Mouse (Mus musculus) liver, embryonic 12.5 days (tissue): Measurements from ENCODE around the gene Rnf183. TPM values are rescaled to one million over a fixed set of nuclear protein-coding genes. Genes with fewer than 3 reads are reported as not detected.

Source experiments
- ATAC-seq: fragments of 200-750 bp; cut with Nextera tagmentation; 2 replicates; pipeline ENCODE4 v1.8.0; 2017; ENCODE audit warnings: moderate number of reproducible peaks, mild to moderate bottlenecking, moderate library complexity
- H3K27ac ChIP-seq: fragments of 300-500 bp; sonication (generic); 2 replicates; pipeline ENCODE4 v1.5.1; 2016; ENCODE audit warnings: mild to moderate bottlenecking
- H3K27me3 ChIP-seq: fragments of 300-500 bp; sonication (generic); replicated peaks from 2 replicates; pipeline ENCODE4 v1.6.1; 2016; ENCODE audit warnings: mild to moderate bottlenecking, moderate library complexity
- H3K36me3 ChIP-seq: fragments of 300-500 bp; sonication (generic); 2 replicates; pipeline ENCODE4 v1.6.1; 2016; ENCODE audit warnings: mild to moderate bottlenecking, moderate library complexity
- H3K4me1 ChIP-seq: fragments of 300-500 bp; sonication (generic); 2 replicates; pipeline ENCODE4 v1.6.1; 2016
- H3K4me2 ChIP-seq: fragments of 300-500 bp; sonication (generic); 2 replicates; pipeline ENCODE4 v1.6.1; 2016; ENCODE audit warnings: mild to moderate bottlenecking, moderate library complexity
- H3K4me3 ChIP-seq: fragments of 300-500 bp; sonication (generic); 2 replicates; pipeline ENCODE4 v1.5.1; 2016; ENCODE audit warnings: mild to moderate bottlenecking, moderate library complexity
- H3K9ac ChIP-seq: fragments of 300-500 bp; sonication (generic); 2 replicates; pipeline ENCODE4 v1.6.1; 2016; ENCODE audit warnings: mild to moderate bottlenecking, moderate library complexity
- H3K9me3 ChIP-seq: fragments of 300-500 bp; sonication (generic); replicated peaks from 2 replicates; pipeline ENCODE4 v1.6.1; 2016; ENCODE audit warnings: mild to moderate bottlenecking, moderate library complexity
- WGBS: fragments of 180-500 bp; shearing (Covaris S2); methylation state at CpG from one replicate; pipeline ENCODE4 v1.1.7; 2016; ENCODE audit not compliant: insufficient replicate concordance; 5-methylcytosine and 5-hydroxymethylcytosine counted together
- polyA plus RNA-seq: library from polyadenylated mRNA; unstranded; fragments of >200 nt; fragmentation: Nextera tagmentation; extraction: Ambion mirVana; gene quantifications from 2 replicates; pipeline ENCODE4 v1.2.1, GENCODE M21; 2016

Gene Rnf183
- polyA plus RNA-seq, 1 experiment from 2014 or later: not detected

DNA sequence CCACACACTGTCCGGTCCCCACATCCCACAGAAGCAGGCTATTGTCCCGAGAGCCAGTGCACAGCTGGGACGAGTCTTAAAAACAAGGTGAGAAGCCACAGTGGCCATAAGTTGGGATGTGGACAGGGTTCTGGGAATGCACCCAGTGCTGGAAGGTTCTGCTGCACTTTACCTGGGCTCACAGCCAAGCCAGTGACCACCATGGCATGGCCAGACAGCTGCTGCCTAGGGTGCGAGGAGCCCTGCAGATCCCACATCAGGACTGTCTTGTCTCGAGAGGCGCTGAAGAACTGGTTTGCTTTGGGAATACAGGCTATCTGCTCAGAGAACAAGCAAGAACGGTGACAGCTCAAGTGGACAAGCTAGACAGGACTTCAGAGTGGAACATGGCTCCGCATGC lies 25.3 kb upstream of the Rnf183 start:
- H3K4me1 ChIP-seq: no peaks in the 10 kb centered on the region
- H3K9ac ChIP-seq: no peak overlapping the region
- H3K9me3 ChIP-seq: no peaks in the 10 kb centered on the region
- WGBS: 81% methylated on average over 8 of the region's 8 CpGs
- no peaks in the 10 kb centered on the region for H3K27me3 ChIP-seq
- no peak for ATAC-seq
- no peak overlapping the region for H3K27ac ChIP-seq
- no peak overlapping the region for H3K4me2 ChIP-seq
- H3K36me3 ChIP-seq: peaks cover 4% of the 10 kb centered on the region; the same call in 1 of the 2 replicates
- H3K4me3 ChIP-seq: no peak overlapping the region

DNA sequence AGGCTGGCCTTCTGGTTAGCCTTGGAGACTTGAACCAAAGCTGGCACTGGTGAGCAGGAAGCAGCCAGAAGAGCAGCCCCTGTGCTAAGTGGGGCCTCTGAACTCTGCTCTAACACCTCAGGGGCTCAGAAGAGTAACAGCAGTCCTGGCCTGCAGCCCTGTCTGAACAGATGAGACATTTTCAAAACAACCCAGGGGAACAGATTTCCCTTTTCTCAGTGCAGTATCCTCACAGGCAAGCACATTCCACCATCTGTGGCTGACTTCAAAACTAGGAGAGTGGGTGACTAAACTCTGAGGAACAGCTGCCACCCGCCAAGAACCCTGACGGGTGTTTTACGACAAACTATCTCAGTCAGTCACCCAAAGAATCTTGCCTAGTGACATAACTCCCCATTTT lies 24.0 kb upstream of the Rnf183 start:
- Histone ChIP-seq H3K27ac (no peak overlapping the region), H3K27me3 (no peaks in the 10 kb centered on the region)
- 77% methylated on average over 3 of the region's 3 CpGs for WGBS

DNA sequence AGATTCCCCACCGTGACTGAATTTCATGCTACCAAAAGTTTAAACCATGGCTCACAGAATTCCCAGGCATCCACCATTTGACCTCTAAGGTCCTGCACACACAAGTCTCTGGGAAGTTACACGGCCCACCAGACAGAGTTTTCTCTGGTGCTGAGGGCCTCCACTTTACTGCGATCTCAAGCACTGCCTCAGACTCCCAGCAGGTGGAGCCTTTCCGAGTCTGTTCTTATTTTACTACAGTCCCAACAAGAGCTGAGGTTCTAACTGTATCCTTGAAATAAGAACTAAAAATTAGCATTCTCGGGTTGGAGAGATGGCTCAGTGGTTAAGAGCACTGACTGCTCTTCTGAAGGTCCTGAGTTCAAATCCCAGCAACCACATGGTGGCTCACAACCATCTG lies 19.9 kb upstream of the Rnf183 start:
- no peaks in the 10 kb centered on the region for H3K27me3 ChIP-seq
- H3K27ac ChIP-seq: no peak overlapping the region
- WGBS: 48% methylated on average over 5 of the region's 5 CpGs
- no peak for ATAC-seq
- no peak overlapping the region for H3K4me3 ChIP-seq
- no peaks in the 10 kb centered on the region for H3K9me3 ChIP-seq
- no peaks in the 10 kb centered on the region for H3K36me3 ChIP-seq
- H3K4me1 ChIP-seq: no peaks in the 10 kb centered on the region
- no peak overlapping the region for H3K4me2 ChIP-seq
- no peak overlapping the region for H3K9ac ChIP-seq

More for the DNA sequence above, 24.0 kb upstream of the Rnf183 start:
- Histone ChIP-seq H3K9ac (no peak overlapping the region), H3K4me1 (no peaks in the 10 kb centered on the region), H3K4me3 (no peak overlapping the region), H3K9me3 (no peaks in the 10 kb centered on the region), H3K4me2 (no peak overlapping the region), H3K36me3 (peaks cover 4% of the 10 kb centered on the region; the same call in 1 of the 2 replicates)
- no peak for ATAC-seq

DNA sequence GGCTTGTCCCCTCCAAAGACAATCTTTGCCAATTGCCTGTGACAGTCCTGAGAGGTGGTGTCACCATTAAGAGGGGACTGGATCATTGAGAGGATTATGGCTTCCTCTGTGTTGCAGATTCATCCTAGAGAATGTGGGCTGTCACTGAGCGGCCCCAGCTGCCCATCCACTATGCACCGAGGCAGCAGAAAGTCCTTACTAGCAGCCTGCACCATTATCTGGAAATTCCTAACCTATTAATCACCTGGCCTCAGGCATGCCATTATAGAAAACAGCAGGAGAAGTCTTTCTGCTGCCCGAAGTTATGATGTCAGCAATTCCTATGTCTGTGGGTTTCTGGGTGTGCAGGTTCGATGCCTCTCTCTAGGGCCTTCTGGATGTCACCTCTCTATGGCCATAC lies 5.9 kb upstream of the Rnf183 start:
- Histone ChIP-seq H3K27ac (no peak overlapping the region), H3K9me3 (no peaks in the 10 kb centered on the region), H3K36me3 (no peaks in the 10 kb centered on the region), H3K27me3 (no peaks in the 10 kb centered on the region), H3K4me2 (no peak overlapping the region), H3K4me1 (no peaks in the 10 kb centered on the region), H3K4me3 (no peak overlapping the region), H3K9ac (no peak overlapping the region)
- 69% methylated on average over 4 of the region's 4 CpGs for WGBS
- no peak for ATAC-seq

DNA sequence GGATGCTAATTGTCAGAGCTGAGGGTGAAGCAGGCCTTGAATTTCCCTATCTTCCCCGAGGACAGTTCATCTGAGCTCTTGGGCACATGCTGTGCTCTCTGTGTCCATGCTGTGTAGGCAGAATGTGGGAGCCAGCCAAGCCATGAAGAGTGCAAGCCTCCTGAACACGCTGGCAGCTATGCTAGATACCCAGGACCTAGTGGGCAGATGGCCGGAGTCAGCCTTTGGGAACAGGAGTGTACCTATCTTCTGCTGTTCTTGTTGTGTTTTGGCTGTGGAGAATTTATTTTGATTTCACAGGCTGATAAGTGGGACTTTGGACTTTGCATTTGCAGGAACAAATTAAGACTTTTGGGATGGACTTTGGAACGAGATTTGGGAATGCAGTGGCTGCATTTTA lies 5.5 kb upstream of the Rnf183 start:
- Histone ChIP-seq H3K27me3 (no peaks in the 10 kb centered on the region), H3K27ac (no peak overlapping the region), H3K36me3 (no peaks in the 10 kb centered on the region), H3K4me2 (no peak overlapping the region), H3K9me3 (no peaks in the 10 kb centered on the region), H3K9ac (no peak overlapping the region), H3K4me1 (no peaks in the 10 kb centered on the region), H3K4me3 (no peak overlapping the region)
- 55% methylated on average over 4 of the region's 4 CpGs for WGBS
- ATAC-seq: no peak

DNA sequence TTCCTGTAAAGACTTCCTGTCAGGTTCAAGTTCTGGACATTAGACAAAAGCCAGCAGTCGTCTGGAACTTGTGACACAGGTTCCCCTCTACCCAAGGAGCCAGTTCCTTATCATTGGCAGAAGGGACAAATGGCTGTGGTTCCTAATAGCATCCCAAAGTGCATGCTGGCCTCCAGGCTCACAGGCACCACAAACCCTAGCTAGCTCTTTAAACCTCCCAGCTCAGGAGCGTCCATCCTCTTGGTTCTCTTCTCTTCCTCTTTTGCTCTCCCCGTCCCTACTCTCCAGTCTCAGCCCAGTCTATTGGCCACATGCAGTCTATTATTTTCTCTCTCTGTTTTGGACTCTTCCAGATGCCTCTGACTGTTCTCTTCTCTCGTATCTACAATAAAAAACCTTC lies 4.7 kb upstream of the Rnf183 start:
- H3K27me3 ChIP-seq: no peaks in the 10 kb centered on the region
- no peak overlapping the region for H3K4me2 ChIP-seq
- no peaks in the 10 kb centered on the region for H3K4me1 ChIP-seq
- H3K36me3 ChIP-seq: no peaks in the 10 kb centered on the region
- no peak overlapping the region for H3K9ac ChIP-seq
- ATAC-seq: no peak
- H3K9me3 ChIP-seq: no peaks in the 10 kb centered on the region
- H3K4me3 ChIP-seq: no peak overlapping the region
- no peak overlapping the region for H3K27ac ChIP-seq
- 25% methylated on average over 4 of the region's 4 CpGs for WGBS

DNA sequence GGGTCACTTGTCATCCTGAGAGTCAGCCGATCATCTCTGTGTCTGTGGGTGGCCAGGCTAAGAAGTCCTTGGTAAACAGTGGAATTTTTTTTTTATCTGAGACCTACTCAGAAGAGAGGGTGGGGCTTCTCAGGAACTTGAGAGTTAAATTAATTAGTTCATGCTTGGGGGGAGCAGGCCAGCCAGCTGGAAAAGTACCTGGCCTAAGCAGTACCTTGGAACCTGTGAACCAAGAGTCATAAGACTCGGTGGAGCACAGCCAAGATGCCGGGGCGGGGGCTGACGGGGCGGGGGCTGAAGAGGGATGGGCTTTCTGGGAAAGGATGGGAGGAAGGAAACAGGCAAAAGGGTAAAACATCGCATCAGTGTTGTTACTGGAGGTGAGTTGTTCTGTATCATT lies 2.8 kb upstream of the Rnf183 start:
- no peaks in the 10 kb centered on the region for H3K36me3 ChIP-seq
- ATAC-seq: no peak

DNA sequence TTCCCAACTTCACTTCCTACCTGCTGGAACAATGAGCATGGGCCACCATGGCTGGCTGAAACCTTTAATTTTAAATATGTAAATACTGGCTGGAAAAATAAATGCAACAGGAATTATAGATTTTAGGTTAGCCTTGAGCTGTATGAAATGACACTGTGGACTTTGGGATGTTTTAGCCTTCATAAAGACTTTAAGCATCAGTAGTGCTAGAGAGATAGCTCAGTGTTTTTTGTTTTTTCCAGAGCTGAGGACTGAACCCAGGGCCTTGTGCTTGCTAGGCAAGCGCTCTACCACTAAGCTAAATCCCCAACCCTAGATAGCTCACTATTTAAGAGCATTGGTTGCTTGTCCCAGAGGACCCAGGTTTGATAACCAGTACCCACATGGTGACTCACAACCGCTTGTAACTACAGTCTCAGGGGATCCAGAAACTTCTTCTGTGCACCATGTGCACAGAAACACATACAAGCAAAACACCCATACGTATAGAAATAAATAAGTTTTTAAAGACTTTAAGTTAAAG lies 2.3 kb upstream of the Rnf183 start:
- no peaks in the 10 kb centered on the region for H3K36me3 ChIP-seq
- H3K4me1 ChIP-seq: peaks cover 3% of the 10 kb centered on the region
- H3K4me2 ChIP-seq: no peak overlapping the region
- H3K9me3 ChIP-seq: no peaks in the 10 kb centered on the region
- no peak overlapping the region for H3K4me3 ChIP-seq
- no peak overlapping the region for H3K27ac ChIP-seq
- no peaks in the 10 kb centered on the region for H3K27me3 ChIP-seq
- H3K9ac ChIP-seq: no peak overlapping the region
- ATAC-seq: no peak
- 66% methylated on average over 3 of the region's 3 CpGs for WGBS

More for the DNA sequence above, 2.8 kb upstream of the Rnf183 start:
- H3K27me3 ChIP-seq: no peaks in the 10 kb centered on the region
- H3K9ac ChIP-seq: no peak overlapping the region
- H3K4me2 ChIP-seq: no peak overlapping the region
- no peaks in the 10 kb centered on the region for H3K9me3 ChIP-seq
- 71% methylated on average over 7 of the region's 7 CpGs for WGBS
- no peak overlapping the region for H3K27ac ChIP-seq
- H3K4me1 ChIP-seq: no peaks in the 10 kb centered on the region
- no peak overlapping the region for H3K4me3 ChIP-seq

DNA sequence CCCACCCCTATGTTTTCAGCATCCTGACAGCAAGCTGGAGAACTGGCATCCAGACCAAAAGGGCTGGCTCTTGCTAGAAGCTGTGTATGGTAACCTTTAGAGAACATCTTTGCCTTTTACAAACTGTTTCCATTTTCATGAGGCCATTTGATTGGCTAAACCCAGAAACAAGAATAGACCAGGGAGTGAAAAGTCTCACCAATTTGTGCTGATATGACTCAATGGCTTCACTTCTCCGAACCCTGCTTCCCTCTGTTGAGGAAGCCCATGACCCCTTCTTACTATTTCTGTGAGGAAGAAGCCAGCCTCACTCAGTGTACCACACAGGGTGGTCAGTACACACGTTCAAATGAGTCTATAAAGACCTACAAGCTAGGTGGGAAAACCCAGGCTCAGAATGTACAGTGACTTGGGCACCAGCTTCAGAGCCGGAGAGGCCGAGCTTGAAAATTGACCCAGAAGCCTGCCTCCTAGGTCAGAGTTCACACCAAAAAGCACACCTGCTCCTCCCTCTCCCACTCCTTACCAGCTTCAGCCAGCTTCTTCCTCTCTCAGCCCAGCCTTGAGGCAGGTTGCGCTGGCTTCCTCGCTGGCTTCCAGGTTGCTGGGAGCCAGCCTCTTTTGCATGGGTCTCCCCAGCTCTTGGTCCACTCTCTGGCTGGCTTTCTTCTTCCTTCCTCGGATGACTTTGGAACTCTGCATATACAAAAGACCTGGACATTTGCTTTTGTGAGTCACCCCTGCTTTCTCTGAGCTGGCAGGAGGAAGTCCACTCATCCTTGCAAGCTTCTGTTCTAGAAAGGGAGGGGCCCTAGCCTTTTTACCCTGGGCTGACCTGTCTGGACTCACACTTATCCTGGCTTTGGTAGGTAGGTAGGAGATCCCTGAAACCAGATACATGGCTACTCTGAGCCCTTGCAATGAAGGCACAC lies 847 bp downstream of the Rnf183 start:
- Histone ChIP-seq H3K4me1 (peaks cover 21% of the 10 kb centered on the region), H3K9me3 (no peaks in the 10 kb centered on the region), H3K9ac (no peak overlapping the region), H3K36me3 (no peaks in the 10 kb centered on the region), H3K27me3 (no peaks in the 10 kb centered on the region), H3K4me3 (no peak overlapping the region), H3K4me2 (no peak overlapping the region), H3K27ac (no peak overlapping the region)
- no peak for ATAC-seq
- WGBS: 69% methylated on average over 7 of the region's 7 CpGs

DNA sequence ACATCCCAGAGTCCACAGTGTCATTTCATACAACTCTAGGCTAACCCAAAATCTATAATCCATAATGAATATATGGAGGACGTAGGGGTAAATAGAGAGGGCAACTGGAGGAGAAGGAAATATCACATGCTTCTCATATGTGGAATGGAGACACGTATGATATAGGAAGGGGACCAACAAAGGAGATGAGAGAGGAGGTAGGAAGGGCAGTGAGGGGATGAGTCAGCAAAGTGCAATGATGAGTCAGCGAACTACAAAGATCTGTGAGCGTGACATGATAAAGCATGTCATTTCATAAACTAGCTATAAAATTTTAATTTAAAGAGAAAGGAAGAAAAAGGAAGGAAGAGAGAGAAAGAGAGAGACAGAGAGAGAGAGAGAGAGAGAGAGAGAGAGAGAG lies 3.5 kb downstream of the Rnf183 start:
- no peak overlapping the region for H3K4me3 ChIP-seq
- peak overlapping the region; percentile 25; the same call in 1 of the 2 replicates for H3K4me2 ChIP-seq
- H3K9ac ChIP-seq: no peak overlapping the region
- peak; percentile 80 for ATAC-seq
- H3K9me3 ChIP-seq: no peaks in the 10 kb centered on the region
- H3K36me3 ChIP-seq: no peaks in the 10 kb centered on the region
- H3K27me3 ChIP-seq: no peaks in the 10 kb centered on the region
- 49% methylated on average over 4 of the region's 4 CpGs for WGBS
- H3K27ac ChIP-seq: peak overlapping the region; percentile 68
- H3K4me1 ChIP-seq: peaks cover 33% of the 10 kb centered on the region

DNA sequence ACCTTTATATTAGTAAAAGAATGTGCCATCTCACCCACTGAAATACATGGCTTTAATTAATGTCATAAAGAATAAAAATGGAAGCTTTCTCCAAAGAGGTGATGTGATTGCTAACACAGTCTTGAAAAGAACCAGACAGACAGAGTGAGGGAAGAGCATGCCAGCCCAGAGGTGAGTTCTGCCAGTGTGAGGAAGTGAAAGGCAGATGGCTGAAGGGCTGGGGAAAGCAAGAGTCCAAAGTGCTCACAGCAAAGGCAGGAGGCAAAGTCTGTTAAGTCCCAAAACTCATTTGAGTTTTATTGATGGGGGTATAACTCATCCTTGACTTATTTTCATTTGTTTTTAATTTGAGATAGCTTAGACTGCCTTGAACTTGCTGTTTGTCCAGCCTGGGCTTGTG lies 4.4 kb downstream of the Rnf183 start:
- Histone ChIP-seq H3K9ac (no peak overlapping the region), H3K36me3 (peaks cover 5% of the 10 kb centered on the region), H3K4me2 (no peak overlapping the region), H3K4me3 (no peak overlapping the region), H3K27me3 (no peaks in the 10 kb centered on the region), H3K27ac (no peak overlapping the region), H3K9me3 (no peaks in the 10 kb centered on the region), H3K4me1 (peaks cover 33% of the 10 kb centered on the region)
- no peak for ATAC-seq

DNA sequence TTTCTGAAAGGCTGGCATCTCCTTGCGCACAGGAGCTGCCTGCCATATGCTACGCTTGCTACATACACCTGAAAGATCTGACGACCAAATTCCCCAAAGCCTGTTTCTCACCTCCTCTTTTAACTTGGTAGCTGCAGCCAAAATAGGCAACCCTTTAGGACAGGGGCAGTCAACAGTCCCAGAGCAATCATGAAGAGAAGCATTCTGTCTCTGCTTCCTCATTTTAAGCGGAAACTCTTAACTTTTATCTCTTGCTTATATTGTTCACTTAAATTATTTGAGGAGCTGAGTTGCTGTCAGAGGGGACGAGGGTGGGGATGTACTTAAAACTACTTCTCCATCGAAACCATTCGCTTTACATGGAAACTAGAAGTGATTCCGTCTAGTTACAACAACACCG lies 5.4 kb downstream of the Rnf183 start:
- H3K9ac ChIP-seq: no peak overlapping the region; the same call in 1 of the 2 replicates
- no peak overlapping the region for H3K27ac ChIP-seq
- H3K9me3 ChIP-seq: no peaks in the 10 kb centered on the region
- H3K36me3 ChIP-seq: peaks cover 16% of the 10 kb centered on the region
- no peak for ATAC-seq
- 73% methylated on average over 9 of the region's 9 CpGs for WGBS
- H3K4me3 ChIP-seq: no peak overlapping the region
- H3K4me2 ChIP-seq: no peak overlapping the region
- H3K4me1 ChIP-seq: peaks cover 33% of the 10 kb centered on the region
- no peaks in the 10 kb centered on the region for H3K27me3 ChIP-seq
